Mouse (Mus musculus) stomach, postnatal 0 days (tissue): Measurements from ENCODE around the gene Slc10a7.

Experiments
- CTCF ChIP-seq: IDR thresholded peaks from 2 replicates; pipeline ENCODE4 v1.5.1; 2016; ENCODE audit warnings: antibody characterized with exemption, low read depth, mild to moderate bottlenecking, moderate library complexity
- EP300 ChIP-seq: optimal IDR thresholded peaks from 2 replicates; pipeline ENCODE3; 2016; ENCODE audit warnings: antibody characterized with exemption

DNA sequence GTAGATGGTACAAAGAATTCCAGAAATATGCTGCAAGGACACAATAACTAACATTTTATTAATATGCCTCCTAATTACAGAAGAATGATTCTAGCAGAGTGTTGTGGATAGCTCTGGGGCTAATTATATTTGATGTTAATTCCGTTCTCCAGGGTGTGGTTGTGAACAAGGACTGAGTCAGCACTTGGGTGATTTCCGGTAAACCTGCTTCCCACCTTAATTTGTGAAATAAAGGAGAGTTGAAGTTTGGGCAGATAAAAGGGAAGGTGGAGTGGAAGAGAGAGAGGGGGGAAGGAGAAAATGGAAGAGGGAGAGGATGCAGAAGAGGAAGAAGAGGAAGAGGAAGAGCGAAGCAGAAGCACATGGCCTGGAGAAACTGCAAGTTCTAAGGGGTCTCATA lies 19.4 kb upstream of the Slc10a7 start:
- TF ChIP-seq CTCF: no peak
- no peak for TF ChIP-seq EP300
